Mouse (Mus musculus) regulatory T cell (primary cell): ENCODE results near the gene Adcy2.

Experiments used
- in situ Hi-C: fragments of 300-600 bp; cut with MboI, MseI; formaldehyde crosslinking; loops from one replicate; pipeline ENCODE4 v1.15.1; 2025; ENCODE audit warnings: high pct_unique_total_duplicates

The Adcy2 gene

GRCm38 (mm10) chr13:68680429-68680828 is 318.9 kb downstream of the Adcy2 start:
- in situ Hi-C loops, result no loop called here

GRCm38 (mm10) chr13:68642786-68643185 is 356.6 kb downstream of the Adcy2 start:
- in situ Hi-C loops, result no loop called here

GRCm38 (mm10) chr13:68627041-68627440 is 372.3 kb downstream of the Adcy2 start:
- in situ Hi-C loops, result no loop called here

GRCm38 (mm10) chr13:68622792-68623191 is 376.5 kb downstream of the Adcy2 start:
- in situ Hi-C loops, result no loop called here

- in situ Hi-C loops, result no loop called here
Observed at GRCm38 (mm10) chr13:68607652-68608405, 391.5 kb downstream of the Adcy2 start.

GRCm38 (mm10) chr13:68605689-68606126 is 393.6 kb downstream of the Adcy2 start:
- in situ Hi-C loops, result no loop called here

- in situ Hi-C loops, result no loop called here
Observed at GRCm38 (mm10) chr13:68603085-68603484, 396.3 kb downstream of the Adcy2 start.

- in situ Hi-C loops, result no loop called here
Observed at GRCm38 (mm10) chr13:68601184-68601583, 398.2 kb downstream of the Adcy2 start.

GRCm38 (mm10) chr13:68598953-68599352 is 400.4 kb downstream of the Adcy2 start:
- in situ Hi-C loops, result loop anchor here (25.0 kb wide), 1 partner anchor 1687 kb away; the partner anchor contains the start of gene Gm10767

GRCm38 (mm10) chr13:68597667-68598066 is 401.7 kb downstream of the Adcy2 start:
- in situ Hi-C loops, result loop anchor here (25.0 kb wide), 1 partner anchor 1685 kb away; the partner anchor contains the start of gene Gm10767

- in situ Hi-C loops, result loop anchor here (25.0 kb wide), 1 partner anchor 1685 kb away; the partner anchor contains the start of gene Gm10767
Observed at GRCm38 (mm10) chr13:68597199-68597598, 402.1 kb downstream of the Adcy2 start, which contains the start of gene 1700001L19Rik. 1700001L19Rik (plus strand) TSS chr13:68597421.

GRCm38 (mm10) chr13:68593797-68594196 is 405.5 kb downstream of the Adcy2 start:
- in situ Hi-C loops, result loop anchor here (25.0 kb wide), 1 partner anchor 1681 kb away; the partner anchor contains the start of gene Gm10767

- in situ Hi-C loops, result loop anchor here (5.0 to 25.0 kb wide), 3 partner anchors 946 to 1676 kb away; partner anchors contain the start of genes Gm10767, Nsun2 and Tent4a
Observed at GRCm38 (mm10) chr13:68588352-68588751, 411.0 kb downstream of the Adcy2 start.

GRCm38 (mm10) chr13:68585441-68585840 is 413.9 kb downstream of the Adcy2 start:
- in situ Hi-C loops, result loop anchor here (5.0 to 25.0 kb wide), 3 partner anchors 949 to 1673 kb away; partner anchors contain the start of genes Gm10767, Nsun2 and Tent4a

GRCm38 (mm10) chr13:68583961-68584360 is 415.4 kb downstream of the Adcy2 start:
- in situ Hi-C loops, result loop anchor here (10.0 to 25.0 kb wide), 2 partner anchors 951 to 1672 kb away; partner anchors contain the start of genes Gm10767, Nsun2 and Tent4a

GRCm38 (mm10) chr13:68582517-68582780 is 416.9 kb downstream of the Adcy2 start:
- in situ Hi-C loops, result loop anchor here (10.0 to 25.0 kb wide), 2 partner anchors 952 to 1670 kb away; partner anchors contain the start of genes Gm10767, Nsun2 and Tent4a

- in situ Hi-C loops, result loop anchor here (10.0 to 25.0 kb wide), 2 partner anchors 953 to 1670 kb away; partner anchors contain the start of genes Gm10767, Nsun2 and Tent4a
Observed at GRCm38 (mm10) chr13:68581747-68582516, 417.4 kb downstream of the Adcy2 start, which contains the start of the genes Mtrr and Fastkd3. Mtrr (minus strand) TSS chr13:68582149. Fastkd3 (plus strand) TSS chr13:68582234.

GRCm38 (mm10) chr13:68581086-68581740 is 418.1 kb downstream of the Adcy2 start:
- in situ Hi-C loops, result loop anchor here (10.0 to 25.0 kb wide), 2 partner anchors 954 to 1669 kb away; partner anchors contain the start of genes Gm10767, Nsun2 and Tent4a

- in situ Hi-C loops, result loop anchor here (10.0 to 25.0 kb wide), 2 partner anchors 1037 to 1666 kb away; partner anchors contain the start of genes Gm10767 and Srd5a1
Observed at GRCm38 (mm10) chr13:68577945-68578344, 421.4 kb downstream of the Adcy2 start.

GRCm38 (mm10) chr13:68574398-68574797 is 424.9 kb downstream of the Adcy2 start:
- in situ Hi-C loops, result loop anchor here (10.0 kb wide), 1 partner anchor 1040 kb away; the partner anchor contains the start of gene Srd5a1
